ENCODE assay signal across 8 mouse cellular contexts in the genomic region with DNA sequence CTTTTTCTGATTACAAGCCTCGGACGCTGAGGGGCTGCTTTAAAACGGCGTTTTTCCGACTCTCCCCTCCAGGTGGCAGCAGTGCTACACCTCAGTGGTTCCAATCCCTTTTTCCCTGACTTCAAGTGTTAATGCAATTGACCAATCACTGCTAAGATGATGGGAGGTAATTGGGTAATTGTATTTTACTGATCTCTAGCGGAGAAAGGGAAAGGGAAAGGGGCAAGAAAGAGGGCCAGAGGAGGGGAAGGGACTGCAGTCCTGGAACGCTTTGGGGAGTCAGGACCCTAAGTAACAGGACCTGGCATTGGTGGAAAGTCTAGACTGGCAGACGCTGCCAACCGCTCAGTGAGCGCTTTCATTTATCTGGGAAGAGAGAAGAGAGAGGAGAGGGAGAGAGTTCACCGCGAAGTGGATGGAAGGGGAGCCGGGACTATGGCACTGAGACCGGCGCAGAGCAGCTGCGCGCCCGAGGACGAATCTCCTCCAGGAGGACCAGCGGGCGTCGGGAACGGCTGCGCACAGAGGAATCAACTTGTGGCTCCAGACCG.
DNase-seq lines count a peak whose midpoint lies in the region; ATAC-seq and TF ChIP-seq lines count a peak whose summit lies in the region.

No protein-coding gene starts in this region.

- H3K9ac ChIP-seq in forebrain, embryonic 11.5 days (ENCODE audit: low read length), result peak overlapping the region; percentile 45
- peak overlapping the region; percentile 44 for H3K9ac ChIP-seq in heart, embryonic 15.5 days
- H3K9ac ChIP-seq in liver, embryonic 12.5 days, result no peak overlapping the region
- peak overlapping the region; percentile 62 for H3K9ac ChIP-seq in neural tube, embryonic 12.5 days

- DNase-seq in forebrain, embryonic 11.5 days (ENCODE audit: low spot score), result peak; percentile 91
- peak; percentile 83 for DNase-seq in kidney, postnatal 14 days
- DNase-seq in thymus, postnatal 14 days, result peak; percentile 13

- peak overlapping the region; percentile 84 for H3K4me2 ChIP-seq in forebrain, embryonic 11.5 days (ENCODE audit: low read depth, low read length, severe bottlenecking)
- peak overlapping the region; percentile 87 for H3K4me2 ChIP-seq in heart, embryonic 15.5 days
- peak overlapping the region; percentile 58 for H3K4me2 ChIP-seq in liver, embryonic 12.5 days
- peak overlapping the region; percentile 77 for H3K4me2 ChIP-seq in neural tube, embryonic 12.5 days (replicated peaks)

- peak overlapping the region; percentile 66 for H3ac ChIP-seq in C2C12 (ENCODE audit: control insufficient read depth, insufficient read length, low read depth)

- H3K4me3 ChIP-seq in C2C12 (ENCODE audit: insufficient read depth, poor library complexity, severe bottlenecking), result peak overlapping the region; percentile 65
- peak overlapping the region; percentile 60 for H3K4me3 ChIP-seq in brown adipose tissue, adult 24 weeks (ENCODE audit: insufficient read depth, low read depth, low read length)
- peak overlapping the region; percentile 44 for H3K4me3 ChIP-seq in forebrain, embryonic 11.5 days (ENCODE audit: low read depth, low read length)
- peak overlapping the region; percentile 66 for H3K4me3 ChIP-seq in heart, embryonic 15.5 days
- H3K4me3 ChIP-seq in liver, embryonic 12.5 days, result peak overlapping the region; percentile 24
- H3K4me3 ChIP-seq in neural tube, embryonic 12.5 days, result peak overlapping the region; percentile 50

- H3K79me2 ChIP-seq in C2C12 (ENCODE audit: control insufficient read depth, insufficient read depth), result peaks cover 42% of the 10 kb centered on the region

- no peaks in the 10 kb centered on the region for H3K9me3 ChIP-seq in forebrain, embryonic 11.5 days (ENCODE audit: control insufficient read depth, low read length)
- no peaks in the 10 kb centered on the region for H3K9me3 ChIP-seq in heart, embryonic 15.5 days (replicated peaks)
- no peaks in the 10 kb centered on the region for H3K9me3 ChIP-seq in liver, embryonic 12.5 days (replicated peaks)
- no peaks in the 10 kb centered on the region for H3K9me3 ChIP-seq in neural tube, embryonic 12.5 days

- no peaks in the 10 kb centered on the region for H3K27me3 ChIP-seq in C2C12 (ENCODE audit: control insufficient read depth, insufficient read depth, insufficient read length)
- no peaks in the 10 kb centered on the region for H3K27me3 ChIP-seq in forebrain, embryonic 11.5 days (ENCODE audit: control insufficient read depth, insufficient read depth, low read length)
- peaks cover 12% of the 10 kb centered on the region for H3K27me3 ChIP-seq in heart, embryonic 15.5 days
- H3K27me3 ChIP-seq in liver, embryonic 12.5 days (replicated peaks), result peaks cover 21% of the 10 kb centered on the region
- H3K27me3 ChIP-seq in neural tube, embryonic 12.5 days (replicated peaks), result no peaks in the 10 kb centered on the region

- H3K4me1 ChIP-seq in brown adipose tissue, adult 24 weeks (ENCODE audit: control insufficient read depth, insufficient read depth, insufficient read length, low read length), result no peaks in the 10 kb centered on the region
- H3K4me1 ChIP-seq in forebrain, embryonic 11.5 days (replicated peaks; ENCODE audit: control insufficient read depth, insufficient read depth, low read length), result no peaks in the 10 kb centered on the region
- peaks cover 3% of the 10 kb centered on the region for H3K4me1 ChIP-seq in heart, embryonic 15.5 days (replicated peaks)
- H3K4me1 ChIP-seq in liver, embryonic 12.5 days, result no peaks in the 10 kb centered on the region
- H3K4me1 ChIP-seq in neural tube, embryonic 12.5 days, result peaks cover 5% of the 10 kb centered on the region; the same call in 1 of the 2 replicates

- under 1% methylated on average over 25 of the region's 25 CpGs for WGBS in forebrain, embryonic 11.5 days
- 2% methylated on average over 25 of the region's 25 CpGs for WGBS in heart, embryonic 15.5 days
- 2% methylated on average over 25 of the region's 25 CpGs for WGBS in liver, embryonic 12.5 days (ENCODE audit: insufficient replicate concordance)
- WGBS in neural tube, embryonic 12.5 days, result under 1% methylated on average over 25 of the region's 25 CpGs

- H3K79me3 ChIP-seq in C2C12 (ENCODE audit: low read depth), result peaks cover 25% of the 10 kb centered on the region

- H3K36me3 ChIP-seq in C2C12 (ENCODE audit: control insufficient read depth, insufficient read depth), result no peaks in the 10 kb centered on the region
- no peaks in the 10 kb centered on the region for H3K36me3 ChIP-seq in forebrain, embryonic 11.5 days (ENCODE audit: control insufficient read depth, insufficient read depth, low read length)
- H3K36me3 ChIP-seq in heart, embryonic 15.5 days, result no peaks in the 10 kb centered on the region
- no peaks in the 10 kb centered on the region for H3K36me3 ChIP-seq in liver, embryonic 12.5 days
- no peaks in the 10 kb centered on the region for H3K36me3 ChIP-seq in neural tube, embryonic 12.5 days

- ATAC-seq in forebrain, embryonic 11.5 days (replicated peaks; ENCODE audit: low FRiP score), result peak; percentile 87
- ATAC-seq in heart, embryonic 15.5 days (replicated peaks; ENCODE audit: insufficient number of reproducible peaks, insufficient read depth, low FRiP score, low read depth), result peak; percentile 87
- peak; percentile 64; the same call in 1 of the 2 replicates for ATAC-seq in liver, embryonic 12.5 days
- ATAC-seq in neural tube, embryonic 12.5 days (ENCODE audit: low FRiP score, low read depth), result peak; percentile 93

- peak; percentile 47 for TF ChIP-seq CTCF in C2C12 (IDR thresholded peaks at IDR 0.05; ENCODE audit: control insufficient read depth, insufficient read depth, insufficient read length)

- H3K27ac ChIP-seq in brown adipose tissue, adult 24 weeks (replicated peaks; ENCODE audit: low read depth, low read length), result no peak overlapping the region
- peak overlapping the region; percentile 63 for H3K27ac ChIP-seq in forebrain, embryonic 11.5 days (ENCODE audit: low read depth, low read length)
- peak overlapping the region; percentile 59 for H3K27ac ChIP-seq in heart, embryonic 15.5 days
- no peak overlapping the region for H3K27ac ChIP-seq in liver, embryonic 12.5 days
- peak overlapping the region; percentile 69 for H3K27ac ChIP-seq in neural tube, embryonic 12.5 days

TF ChIP-seq in C2C12, 6 proteins besides CTCF, POLR2A, EP300 and RAD21:
- TF ChIP-seq FOSL1 (IDR thresholded peaks at IDR 0.05; ENCODE audit: insufficient read depth, low read length, poor library complexity, severe bottlenecking) (no peak), MYOG (IDR thresholded peaks at IDR 0.05; ENCODE audit: control insufficient read depth, extremely low read depth, insufficient read length) (no peak), MYOD1 (IDR thresholded peaks at IDR 0.05; ENCODE audit: control insufficient read depth, insufficient read length, low read depth) (peak; percentile 26), USF1 (IDR thresholded peaks at IDR 0.05; ENCODE audit: low read depth) (no peak), CEBPB (IDR thresholded peaks at IDR 0.05; ENCODE audit: low read depth) (peak; percentile 52)

Comparison
In these comparisons a context has a peak if more than half of its experiments do, and no peak if none do; other contexts are left out.
1. H3K27ac ChIP-seq: peak in forebrain, embryonic 11.5 days (single experiment), heart, embryonic 15.5 days (single experiment) and neural tube, embryonic 12.5 days (single experiment); none in brown adipose tissue, adult 24 weeks (single experiment) and liver, embryonic 12.5 days (single experiment).
2. DNase-seq: peak in every context shown above with its lines; median percentile 91 in forebrain, embryonic 11.5 days; 83 in kidney, postnatal 14 days; 13 in thymus, postnatal 14 days.
3. Peak in every context shown above with its lines, with median percentiles within 50 percentile points of each other: H3K4me3 ChIP-seq, ATAC-seq and H3K4me2 ChIP-seq.